Mouse (Mus musculus) gastrocnemius, adult 8-10 months (tissue): ENCODE results near the gene Wnt8b. TPM values are rescaled to one million over a fixed set of nuclear protein-coding genes. Genes with fewer than 3 reads are reported as not detected.
A peak's percentile ranks its signal among the peaks of the same experiment; 100 is the strongest.

ENCODE experiments used
- DNase-seq, 2 experiments: peaks; one replicate each; pipeline ENCODE4 v3.0.0; 2022; ENCODE audit warnings: low spot score in 2 of 2
- total RNA-seq, 4 experiments: library from RNA; stranded (reverse); gene quantifications; 2 replicates each; pipeline ENCODE4 v1.2.4; 2022

The Wnt8b gene
- total RNA-seq, 4 experiments from 2014 or later, result not detected

GRCm38 (mm10) chr19:44511451-44512231 lies 18.4 kb downstream of the Wnt8b start:
- no peak for DNase-seq

- DNase-seq, result no peak
Observed at GRCm38 (mm10) chr19:44512601-44513000, 19.3 kb downstream of the Wnt8b start.

GRCm38 (mm10) chr19:44513054-44513833 lies 20.0 kb downstream of the Wnt8b start:
- DNase-seq, result no peak

- no peak for DNase-seq
Observed at GRCm38 (mm10) chr19:44513921-44514482, 20.7 kb downstream of the Wnt8b start.

- no peak for DNase-seq
Observed at GRCm38 (mm10) chr19:44514521-44515451, 21.5 kb downstream of the Wnt8b start.

GRCm38 (mm10) chr19:44515769-44516168 lies 22.5 kb downstream of the Wnt8b start:
- no peak for DNase-seq

GRCm38 (mm10) chr19:44517996-44518768 lies 24.9 kb downstream of the Wnt8b start:
- DNase-seq, result no peak

GRCm38 (mm10) chr19:44519152-44519551 lies 25.9 kb downstream of the Wnt8b start:
- peak in 1 of 2 experiments; percentile 25 for DNase-seq

GRCm38 (mm10) chr19:44525551-44526205 lies 32.4 kb downstream of the Wnt8b start:
- no peak for DNase-seq

GRCm38 (mm10) chr19:44530018-44530417 lies 36.7 kb downstream of the Wnt8b start:
- DNase-seq, result no peak

GRCm38 (mm10) chr19:44535376-44535775 lies 42.1 kb downstream of the Wnt8b start:
- DNase-seq, result no peak

GRCm38 (mm10) chr19:44537416-44537815 lies 44.1 kb downstream of the Wnt8b start:
- peak; percentile 15 to 45 for DNase-seq

GRCm38 (mm10) chr19:44542694-44543178 lies 49.5 kb downstream of the Wnt8b start:
- no peak for DNase-seq

- DNase-seq, result no peak
Observed at GRCm38 (mm10) chr19:44544372-44544771, 51.1 kb downstream of the Wnt8b start.

- DNase-seq, result peak; percentile 55 to 62
Observed at GRCm38 (mm10) chr19:44544775-44545174, 51.5 kb downstream of the Wnt8b start.

- peak; percentile 33 to 63 for DNase-seq
Observed at GRCm38 (mm10) chr19:44545321-44546041, 52.2 kb downstream of the Wnt8b start, which contains the start of gene Sec31b. Gene Sec31b, minus strand, starts transcription at chr19:44545864.

GRCm38 (mm10) chr19:44552731-44553130 lies 59.5 kb downstream of the Wnt8b start, which contains the start of gene Gm20538:
Gene Gm20538, minus strand, starts transcription at chr19:44552831.
- no peak for DNase-seq

GRCm38 (mm10) chr19:44553286-44553685 lies 60.0 kb downstream of the Wnt8b start:
- no peak for DNase-seq

GRCm38 (mm10) chr19:44554490-44554860 lies 61.2 kb downstream of the Wnt8b start:
- no peak for DNase-seq
